Mouse (Mus musculus) cerebellum, adult 2 months (tissue): ENCODE results near the gene Rnf149. TPM values are rescaled to one million over a fixed set of nuclear protein-coding genes. Genes with fewer than 3 reads are reported as not detected.
A peak's percentile ranks its signal among the peaks of the same experiment; 100 is the strongest.

Experiments used
- DNase-seq, 2 experiments: peaks; one replicate each; pipeline ENCODE4 v3.0.0; 2021
- H3K27ac ChIP-seq: fragments of 200-500 bp; 2 replicates; pipeline ENCODE4 v1.5.1; 2012; ENCODE audit warnings: low read length, control low read depth, inconsistent platforms; ENCODE audit not compliant: insufficient read depth
- H3K27me3 ChIP-seq: fragments of 200-500 bp; 2 replicates; pipeline ENCODE4 v1.6.1; 2012; ENCODE audit warnings: inconsistent platforms, mild to moderate bottlenecking, low read length, moderate library complexity; ENCODE audit not compliant: control insufficient read depth, insufficient read depth
- H3K4me1 ChIP-seq: fragments of 200-500 bp; 2 replicates; pipeline ENCODE4 v1.6.1; 2011; ENCODE audit warnings: low read length; ENCODE audit not compliant: control insufficient read depth, insufficient read depth
- H3K4me3 ChIP-seq: fragments of 200-500 bp; replicated peaks from 2 replicates; pipeline ENCODE3; 2011; ENCODE audit warnings: mild to moderate bottlenecking, low read depth, low read length, control low read depth; ENCODE audit not compliant: insufficient read depth
- CTCF ChIP-seq: fragments of 200-500 bp; IDR thresholded peaks from 2 replicates; pipeline ENCODE4 v1.5.1; 2011; ENCODE audit warnings: low read depth, mild to moderate bottlenecking, control low read depth, low read length, moderate library complexity, borderline replicate concordance; ENCODE audit not compliant: insufficient read depth
- POLR2A ChIP-seq: fragments of 200-500 bp; IDR thresholded peaks from 2 replicates; pipeline ENCODE4 v1.6.1; 2011; ENCODE audit warnings: low read length, control low read depth, borderline replicate concordance; ENCODE audit not compliant: insufficient read depth
- WGBS: fragments of 180-500 bp; shearing (Covaris S2); methylation state at CpG from one replicate; pipeline ENCODE4 v1.1.7; 2018; 5-methylcytosine and 5-hydroxymethylcytosine counted together
- polyA plus RNA-seq: library from polyadenylated mRNA; depleted of rRNA; stranded (reverse); fragments of >200 nt; gene quantifications from 2 replicates; pipeline ENCODE4 v1.2.3, GENCODE M21; 2012

Gene Rnf149
- polyA plus RNA-seq, 1 experiment: 26.3 TPM

- no peaks in the 10 kb centered on the region for H3K4me1 ChIP-seq
- TF ChIP-seq CTCF: no peak
- no peak for TF ChIP-seq POLR2A
- no peak for DNase-seq
- H3K27me3 ChIP-seq: no peaks in the 10 kb centered on the region
- 77% methylated on average over 6 of the region's 6 CpGs for WGBS
- no peak overlapping the region for H3K4me3 ChIP-seq
- no peak overlapping the region for H3K27ac ChIP-seq
Measured at GRCm38 (mm10) chr1:39546160-39546866, 30.9 kb downstream of the Rnf149 start.

- Histone ChIP-seq H3K27me3 (no peaks in the 10 kb centered on the region), H3K4me3 (no peak overlapping the region), H3K4me1 (no peaks in the 10 kb centered on the region), H3K27ac (no peak overlapping the region)
- peak; percentile 45 to 48 for DNase-seq
- TF ChIP-seq POLR2A: no peak
- no peak for TF ChIP-seq CTCF
- WGBS: 35% methylated on average over 7 of the region's 7 CpGs
Measured at GRCm38 (mm10) chr1:39545589-39545988, 31.6 kb downstream of the Rnf149 start.

- H3K4me3 ChIP-seq: no peak overlapping the region
- no peak for TF ChIP-seq POLR2A
- TF ChIP-seq CTCF: no peak
- DNase-seq: no peak
- no peaks in the 10 kb centered on the region for H3K27me3 ChIP-seq
- peaks cover 4% of the 10 kb centered on the region; the same call in 1 of the 2 replicates for H3K4me1 ChIP-seq
- H3K27ac ChIP-seq: no peak overlapping the region
Measured at GRCm38 (mm10) chr1:39540592-39540991, 36.6 kb downstream of the Rnf149 start.

GRCm38 (mm10) chr1:39537631-39538380 lies 39.4 kb downstream of the Rnf149 start:
- Histone ChIP-seq H3K27me3 (no peaks in the 10 kb centered on the region), H3K4me3 (no peak overlapping the region), H3K27ac (no peak overlapping the region), H3K4me1 (peaks cover 4% of the 10 kb centered on the region; the same call in 1 of the 2 replicates)
- no peak for TF ChIP-seq POLR2A
- TF ChIP-seq CTCF: no peak
- no peak for DNase-seq
- WGBS: 77% methylated on average over 10 of the region's 10 CpGs

- H3K27me3 ChIP-seq: no peaks in the 10 kb centered on the region
- no peak for DNase-seq
- H3K4me3 ChIP-seq: peak overlapping the region; percentile 72
- H3K4me1 ChIP-seq: peaks cover 4% of the 10 kb centered on the region; the same call in 1 of the 2 replicates
- H3K27ac ChIP-seq: no peak overlapping the region
- TF ChIP-seq POLR2A: no peak
- TF ChIP-seq CTCF: no peak
- WGBS: 20% methylated on average over 7 of the region's 7 CpGs
Measured at GRCm38 (mm10) chr1:39536701-39537100, 40.5 kb downstream of the Rnf149 start.

GRCm38 (mm10) chr1:39535515-39536311 lies 41.5 kb downstream of the Rnf149 start:
- peak; percentile 63 for TF ChIP-seq POLR2A
- TF ChIP-seq CTCF: no peak
- peak; percentile 99 to 100 for DNase-seq
- Histone ChIP-seq H3K4me3 (peak overlapping the region; percentile 72), H3K4me1 (peaks cover 4% of the 10 kb centered on the region; the same call in 1 of the 2 replicates), H3K27me3 (no peaks in the 10 kb centered on the region), H3K27ac (peak overlapping the region; percentile 58)
- under 1% methylated on average over 96 of the region's 100 CpGs for WGBS

- 38% methylated on average over 13 of the region's 13 CpGs for WGBS
Measured at GRCm38 (mm10) chr1:39534831-39535230, 42.4 kb downstream of the Rnf149 start, which contains the start of gene Cnot11. Gene Cnot11, plus strand, starts transcription at chr1:39534992.

More at GRCm38 (mm10) chr1:39534831-39535230, 42.4 kb downstream of the Rnf149 start, which contains the start of gene Cnot11:
- Histone ChIP-seq H3K27me3 (no peaks in the 10 kb centered on the region), H3K27ac (peak within 1 kb of the TSS; percentile 58), H3K4me1 (peaks cover 4% of the 10 kb centered on the region; the same call in 1 of the 2 replicates), H3K4me3 (peak within 1 kb of the TSS; percentile 72)
- TF ChIP-seq POLR2A (no peak), CTCF (no peak)
- no peak for DNase-seq
